Mouse (Mus musculus) forebrain, embryonic 16.5 days (tissue): ENCODE results near the gene Spaca1. TPM values are rescaled to one million over a fixed set of nuclear protein-coding genes. Genes with fewer than 3 reads are reported as not detected.

Experiments
- ATAC-seq: fragments of 200-750 bp; cut with Nextera tagmentation; 2 replicates; pipeline ENCODE4 v1.8.0; 2017; ENCODE audit warnings: mild to moderate bottlenecking, moderate library complexity
- H3K27ac ChIP-seq: fragments of 300-500 bp; sonication (generic); 2 replicates; pipeline ENCODE4 v1.5.1; 2014; ENCODE audit warnings: low read length, control low read depth
- H3K27me3 ChIP-seq: fragments of 300-500 bp; sonication (generic); replicated peaks from 2 replicates; pipeline ENCODE4 v1.6.1; 2014; ENCODE audit warnings: low read length; ENCODE audit not compliant: control insufficient read depth, insufficient read depth
- H3K36me3 ChIP-seq: fragments of 300-500 bp; sonication (generic); 2 replicates; pipeline ENCODE4 v1.6.1; 2014; ENCODE audit not compliant: control insufficient read depth, insufficient read depth
- H3K4me1 ChIP-seq: fragments of 300-500 bp; sonication (generic); replicated peaks from 2 replicates; pipeline ENCODE4 v1.6.1; 2014; ENCODE audit warnings: low read length; ENCODE audit not compliant: control insufficient read depth, insufficient read depth
- H3K4me2 ChIP-seq: fragments of 300-500 bp; sonication (generic); 2 replicates; pipeline ENCODE4 v1.6.1; 2014; ENCODE audit warnings: mild to moderate bottlenecking, low read length, control low read depth
- H3K4me3 ChIP-seq: fragments of 300-500 bp; sonication (generic); replicated peaks from 2 replicates; pipeline ENCODE4 v1.5.1; 2014; ENCODE audit warnings: mild to moderate bottlenecking, low read length, control low read depth
- H3K9ac ChIP-seq: fragments of 300-500 bp; sonication (generic); replicated peaks from 2 replicates; pipeline ENCODE4 v1.6.1; 2014; ENCODE audit warnings: low read depth, low read length, control low read depth
- H3K9me3 ChIP-seq: fragments of 300-500 bp; sonication (generic); 2 replicates; pipeline ENCODE4 v1.6.1; 2016; ENCODE audit warnings: low read length; ENCODE audit not compliant: control insufficient read depth
- WGBS: fragments of 180-500 bp; shearing (Covaris S2); extraction: QIAGEN DNeasy Blood & Tissue Kit; methylation state at CpG from one replicate; pipeline ENCODE4 v1.1.7; 2014; 5-methylcytosine and 5-hydroxymethylcytosine counted together
- polyA plus RNA-seq: library from polyadenylated mRNA; unstranded; fragments of >200 nt; fragmentation: Nextera tagmentation; extraction: Ambion mirVana; gene quantifications from 2 replicates; pipeline ENCODE4 v1.2.1, GENCODE M21; 2015

The Spaca1 gene
- polyA plus RNA-seq, 1 experiment from 2014 or later = 0.77 TPM

DNA sequence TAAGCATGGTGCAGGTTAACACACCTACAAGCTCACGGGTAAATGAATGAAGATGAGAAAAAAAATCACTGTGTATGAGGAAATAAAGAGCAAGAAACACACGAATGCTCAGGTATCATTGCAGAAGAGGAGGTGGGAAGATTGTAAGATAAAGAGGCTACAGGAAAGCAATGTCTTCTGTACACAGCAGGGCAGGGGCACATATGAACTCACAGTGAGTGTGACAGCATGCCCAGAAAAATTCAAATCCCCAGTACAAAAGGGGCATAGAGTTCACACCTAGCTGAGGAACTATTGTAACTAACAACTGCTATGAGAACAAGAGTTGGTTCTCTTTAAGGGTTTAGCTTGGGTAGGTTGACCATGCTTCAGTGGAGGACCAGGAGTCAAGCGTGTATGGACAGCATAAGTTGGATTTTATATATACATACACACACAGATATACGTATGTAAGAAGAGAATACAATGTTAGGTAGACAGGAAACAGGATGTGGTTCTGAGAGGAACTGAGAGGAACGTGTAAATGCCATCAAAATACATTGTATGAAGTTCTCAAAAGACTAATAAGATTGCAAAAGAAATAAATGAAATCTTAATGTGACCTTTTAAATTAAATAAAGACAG, 61.4 kb downstream of the Spaca1 start:
- H3K4me1 ChIP-seq = peaks cover 4% of the 10 kb centered on the region; the same call in 1 of the 2 replicates
- H3K27ac ChIP-seq = no peak overlapping the region
- no peaks in the 10 kb centered on the region for H3K9me3 ChIP-seq
- WGBS = 86% methylated on average over 5 of the region's 5 CpGs
- no peak overlapping the region for H3K4me3 ChIP-seq
- ATAC-seq = no peak
- H3K4me2 ChIP-seq = no peak overlapping the region
- H3K27me3 ChIP-seq = no peaks in the 10 kb centered on the region
- H3K9ac ChIP-seq = no peak overlapping the region
- H3K36me3 ChIP-seq = no peaks in the 10 kb centered on the region

Other genes with a start within 250 kb of the Spaca1 start
- 86.8 and 103 TPM in 2 replicates for gene Cnr1, start 125.6 kb downstream of the Spaca1 start, polyA plus RNA-seq